Mouse (Mus musculus) neural tube, embryonic 12.5 days (tissue): ENCODE measurements around the gene Nudt4. TPM values are rescaled to one million over a fixed set of nuclear protein-coding genes. Genes with fewer than 3 reads are reported as not detected.

ENCODE experiments used
- ATAC-seq: fragments of 200-750 bp; cut with Nextera tagmentation; 2 replicates; pipeline ENCODE4 v1.8.0; 2017; ENCODE audit warnings: low read depth, mild to moderate bottlenecking, moderate TSS enrichment, moderate library complexity; ENCODE audit not compliant: low FRiP score
- H3K27ac ChIP-seq: fragments of 300-500 bp; sonication (generic); 2 replicates; pipeline ENCODE4 v1.5.1; 2016
- H3K27me3 ChIP-seq: fragments of 300-500 bp; sonication (generic); replicated peaks from 2 replicates; pipeline ENCODE4 v1.6.1; 2016; ENCODE audit warnings: mild to moderate bottlenecking
- H3K36me3 ChIP-seq: fragments of 300-500 bp; sonication (generic); 2 replicates; pipeline ENCODE4 v1.6.1; 2016; ENCODE audit warnings: mild to moderate bottlenecking
- H3K4me1 ChIP-seq: fragments of 300-500 bp; sonication (generic); 2 replicates; pipeline ENCODE4 v1.6.1; 2016
- H3K4me2 ChIP-seq: fragments of 300-500 bp; sonication (generic); replicated peaks from 2 replicates; pipeline ENCODE4 v1.6.1; 2016; ENCODE audit warnings: mild to moderate bottlenecking
- H3K4me3 ChIP-seq: fragments of 300-500 bp; sonication (generic); 2 replicates; pipeline ENCODE4 v1.5.1; 2016
- H3K9ac ChIP-seq: fragments of 300-500 bp; sonication (generic); 2 replicates; pipeline ENCODE4 v1.6.1; 2016; ENCODE audit warnings: mild to moderate bottlenecking
- H3K9me3 ChIP-seq: fragments of 300-500 bp; sonication (generic); 2 replicates; pipeline ENCODE4 v1.6.1; 2016; ENCODE audit warnings: mild to moderate bottlenecking
- WGBS: fragments of 180-500 bp; shearing (Covaris S2); methylation state at CpG from one replicate; pipeline ENCODE4 v1.1.7; 2016; 5-methylcytosine and 5-hydroxymethylcytosine counted together
- polyA plus RNA-seq: library from polyadenylated mRNA; unstranded; fragments of >200 nt; fragmentation: Nextera tagmentation; extraction: Ambion mirVana; gene quantifications from 2 replicates; pipeline ENCODE4 v1.2.1, GENCODE M21; 2016

Nudt4 gene
- polyA plus RNA-seq, 1 experiment from 2014 or later: 130 TPM

DNA sequence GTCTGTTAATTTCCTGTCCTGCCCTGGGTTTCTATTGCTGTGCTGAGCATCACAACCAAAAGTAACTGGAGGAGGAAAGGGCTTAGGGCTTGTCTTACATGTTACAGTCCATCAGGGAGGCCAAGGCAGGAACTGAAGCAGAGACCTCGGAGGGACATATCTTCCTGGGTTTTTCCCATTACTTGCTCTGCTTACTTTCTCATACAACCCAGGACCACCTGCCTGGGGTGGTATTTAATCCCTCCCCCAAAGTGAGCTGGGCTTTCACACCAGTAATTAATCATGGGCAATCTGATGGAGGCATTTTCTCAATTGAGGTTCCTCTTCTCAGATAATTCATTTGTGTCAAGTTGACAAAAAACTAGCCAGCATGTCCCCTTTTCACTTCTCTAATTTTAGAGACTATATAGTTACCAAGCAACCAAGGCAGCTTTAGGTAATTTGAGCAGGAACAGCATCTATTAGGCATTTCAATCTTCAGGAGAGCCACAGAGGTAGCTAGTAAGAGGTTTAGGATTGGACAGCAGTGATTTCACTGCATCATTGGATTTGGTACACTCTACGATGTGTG lies 33.3 kb downstream of the Nudt4 start:
- no peak overlapping the region for H3K4me3 ChIP-seq
- no peaks in the 10 kb centered on the region for H3K27me3 ChIP-seq
- peaks cover 8% of the 10 kb centered on the region for H3K4me1 ChIP-seq
- no peak for ATAC-seq
- H3K36me3 ChIP-seq: no peaks in the 10 kb centered on the region
- no peak overlapping the region for H3K27ac ChIP-seq
- no peak overlapping the region for H3K9ac ChIP-seq
- WGBS: 47% methylated on average over 2 of the region's 2 CpGs
- H3K4me2 ChIP-seq: no peak overlapping the region
- H3K9me3 ChIP-seq: no peaks in the 10 kb centered on the region

- no peak overlapping the region for H3K4me2 ChIP-seq
- H3K4me3 ChIP-seq: no peak overlapping the region
- H3K36me3 ChIP-seq: peaks cover 4% of the 10 kb centered on the region; the same call in 1 of the 2 replicates
- 74% methylated on average over 5 of the region's 5 CpGs for WGBS
- no peak for ATAC-seq
- H3K27ac ChIP-seq: no peak overlapping the region
- H3K9ac ChIP-seq: no peak overlapping the region
- H3K27me3 ChIP-seq: no peaks in the 10 kb centered on the region
- peaks cover 2% of the 10 kb centered on the region; the same call in 1 of the 2 replicates for H3K9me3 ChIP-seq
- peaks cover 8% of the 10 kb centered on the region for H3K4me1 ChIP-seq
Measured at GRCm38 (mm10) chr10:95526495-95527122, 37.3 kb downstream of the Nudt4 start.

DNA sequence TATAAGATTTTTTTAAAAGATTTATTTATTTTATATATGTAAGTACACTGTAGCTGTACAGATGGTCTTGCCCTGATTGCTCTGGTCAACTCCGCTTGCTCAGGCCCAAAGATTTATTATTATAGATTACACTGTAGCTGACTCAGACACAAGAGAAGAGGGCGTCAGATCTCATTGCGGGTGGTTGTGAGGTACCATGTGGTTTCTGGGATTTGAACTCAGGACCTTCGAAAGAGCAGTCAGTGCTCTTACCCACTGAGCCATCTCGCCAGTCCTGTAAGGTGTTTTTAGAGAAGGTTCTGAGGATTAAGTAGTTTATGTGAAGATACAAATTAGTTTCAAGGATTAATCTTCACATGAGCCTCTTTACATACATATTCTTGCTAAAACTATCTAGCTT lies 38.1 kb downstream of the Nudt4 start:
- 89% methylated on average over 5 of the region's 5 CpGs for WGBS
- H3K9me3 ChIP-seq: peaks cover 3% of the 10 kb centered on the region; the same call in 1 of the 2 replicates
- H3K4me1 ChIP-seq: peaks cover 8% of the 10 kb centered on the region
- ATAC-seq: no peak
- peaks cover 5% of the 10 kb centered on the region; the same call in 1 of the 2 replicates for H3K36me3 ChIP-seq
- no peaks in the 10 kb centered on the region for H3K27me3 ChIP-seq
- no peak overlapping the region for H3K4me3 ChIP-seq
- H3K27ac ChIP-seq: no peak overlapping the region
- no peak overlapping the region for H3K4me2 ChIP-seq
- H3K9ac ChIP-seq: no peak overlapping the region

DNA sequence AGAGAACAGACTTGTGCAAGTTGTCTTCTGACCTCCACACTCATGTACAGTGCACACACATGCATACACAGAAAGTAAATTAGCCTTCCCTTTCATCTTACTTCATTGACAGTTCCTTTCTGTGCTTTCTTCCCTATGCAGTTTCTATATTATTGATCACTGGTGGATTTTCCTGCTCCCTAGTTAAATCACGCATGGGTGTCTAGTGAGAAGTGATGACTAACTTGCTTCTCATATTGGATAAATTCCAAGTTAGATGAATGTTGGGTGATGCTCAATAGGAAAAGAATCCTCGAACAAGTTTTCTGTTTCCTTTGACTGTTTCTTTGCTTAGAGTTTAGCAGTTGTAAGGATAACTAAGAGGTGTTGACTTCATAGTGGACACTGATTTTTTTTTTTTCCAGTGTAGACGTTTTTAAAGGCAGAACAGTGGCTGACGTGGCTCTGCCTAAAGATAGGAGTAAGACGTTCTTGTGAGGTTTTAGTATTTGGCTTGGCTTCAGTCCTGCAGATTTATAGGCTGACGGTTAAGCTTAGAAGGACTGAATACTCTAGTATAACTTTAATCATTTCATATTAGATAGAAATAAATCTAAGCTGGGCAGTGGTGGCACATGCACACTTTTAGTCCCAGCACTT lies 38.8 kb downstream of the Nudt4 start:
- WGBS: 91% methylated on average over 6 of the region's 6 CpGs
- H3K4me3 ChIP-seq: no peak overlapping the region
- no peaks in the 10 kb centered on the region for H3K27me3 ChIP-seq
- peaks cover 5% of the 10 kb centered on the region; the same call in 1 of the 2 replicates for H3K36me3 ChIP-seq
- no peak for ATAC-seq
- H3K27ac ChIP-seq: no peak overlapping the region
- peaks cover 3% of the 10 kb centered on the region; the same call in 1 of the 2 replicates for H3K4me1 ChIP-seq
- H3K9me3 ChIP-seq: peaks cover 3% of the 10 kb centered on the region; the same call in 1 of the 2 replicates
- H3K9ac ChIP-seq: no peak overlapping the region
- H3K4me2 ChIP-seq: no peak overlapping the region

DNA sequence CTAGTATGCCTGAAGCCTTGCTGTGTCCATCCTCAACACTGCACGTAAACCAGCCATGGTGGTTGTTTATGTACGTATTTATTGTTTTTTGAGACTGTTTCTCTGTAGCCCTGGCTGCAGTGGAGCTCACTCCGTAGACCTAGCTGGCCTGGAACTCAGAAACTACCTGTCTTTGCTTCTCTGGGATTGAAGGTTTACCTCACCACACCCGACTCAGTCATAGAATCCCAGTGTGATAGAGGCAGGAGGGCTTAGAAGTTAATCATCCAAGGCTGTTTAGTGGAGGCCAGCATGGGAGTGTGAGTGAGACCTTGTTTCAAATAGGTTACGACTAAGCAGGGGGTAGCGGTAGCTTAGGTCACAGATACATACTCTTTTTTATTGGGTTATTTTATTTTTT lies 46.3 kb downstream of the Nudt4 start:
- H3K4me2 ChIP-seq: no peak overlapping the region
- no peak overlapping the region for H3K4me3 ChIP-seq
- no peak for ATAC-seq
- no peak overlapping the region for H3K27ac ChIP-seq
- H3K9ac ChIP-seq: no peak overlapping the region
- H3K36me3 ChIP-seq: peaks cover 5% of the 10 kb centered on the region; the same call in 1 of the 2 replicates
- peaks cover 17% of the 10 kb centered on the region for H3K4me1 ChIP-seq
- H3K27me3 ChIP-seq: no peaks in the 10 kb centered on the region
- WGBS: 95% methylated on average over 6 of the region's 6 CpGs
- peaks cover 3% of the 10 kb centered on the region; the same call in 1 of the 2 replicates for H3K9me3 ChIP-seq

GRCm38 (mm10) chr10:95515293-95515931 lies 48.5 kb downstream of the Nudt4 start:
- peak; percentile 79 for ATAC-seq
- H3K9ac ChIP-seq: peak overlapping the region; percentile 94
- WGBS: 1% methylated on average over 79 of the region's 80 CpGs
- no peaks in the 10 kb centered on the region for H3K27me3 ChIP-seq
- peak overlapping the region; percentile 89 for H3K4me3 ChIP-seq
- peak overlapping the region; percentile 96 for H3K27ac ChIP-seq
- H3K4me2 ChIP-seq: peak overlapping the region; percentile 68
- no peaks in the 10 kb centered on the region for H3K9me3 ChIP-seq
- no peaks in the 10 kb centered on the region for H3K36me3 ChIP-seq
- H3K4me1 ChIP-seq: peaks cover 17% of the 10 kb centered on the region

DNA sequence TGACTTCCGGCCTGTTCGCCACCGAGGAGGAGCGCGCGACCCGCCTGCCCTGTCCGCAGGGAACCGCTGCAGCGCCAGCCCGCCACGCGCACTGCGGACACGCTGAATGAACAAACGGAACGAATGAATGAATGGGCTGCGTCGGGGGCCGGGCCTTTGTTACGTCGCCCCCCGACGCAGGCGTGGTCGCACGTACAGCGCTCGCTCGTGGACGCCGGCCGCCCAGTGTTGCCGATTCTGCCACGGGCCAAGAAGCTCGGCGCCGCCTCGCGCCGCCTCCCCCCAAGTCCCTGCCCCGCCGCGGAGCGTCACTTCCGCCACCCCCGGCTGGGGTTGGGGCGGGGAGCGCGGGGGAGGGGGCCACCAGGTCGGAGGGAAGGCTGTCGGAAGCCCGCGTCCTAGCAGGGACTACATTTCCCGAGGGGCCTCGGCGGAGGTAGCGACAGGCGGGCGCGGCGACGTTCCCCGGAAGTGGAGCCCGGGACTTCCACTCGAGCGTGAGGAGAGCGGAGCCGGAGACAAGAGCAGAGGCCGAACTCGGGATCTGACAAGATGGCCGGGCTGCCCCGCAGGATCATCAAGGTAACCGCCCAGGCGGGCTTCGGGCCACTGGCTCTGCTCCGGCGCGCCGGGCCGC lies 49.2 kb downstream of the Nudt4 start, which contains the start of gene Ube2n:
Ube2n (plus strand) TSS at position 490 of the 637 bp plus-strand sequence.
- no peaks in the 10 kb centered on the region for H3K36me3 ChIP-seq
- H3K27ac ChIP-seq: peak within 1 kb of the TSS; percentile 96
- peaks cover 17% of the 10 kb centered on the region for H3K4me1 ChIP-seq
- peak; percentile 97 for ATAC-seq
- no peaks in the 10 kb centered on the region for H3K9me3 ChIP-seq
- H3K4me3 ChIP-seq: peak within 1 kb of the TSS; percentile 89
- H3K9ac ChIP-seq: peak within 1 kb of the TSS; percentile 94
- H3K4me2 ChIP-seq: peak within 1 kb of the TSS; percentile 68
- WGBS: under 1% methylated on average over 81 of the region's 81 CpGs
- H3K27me3 ChIP-seq: no peaks in the 10 kb centered on the region

DNA sequence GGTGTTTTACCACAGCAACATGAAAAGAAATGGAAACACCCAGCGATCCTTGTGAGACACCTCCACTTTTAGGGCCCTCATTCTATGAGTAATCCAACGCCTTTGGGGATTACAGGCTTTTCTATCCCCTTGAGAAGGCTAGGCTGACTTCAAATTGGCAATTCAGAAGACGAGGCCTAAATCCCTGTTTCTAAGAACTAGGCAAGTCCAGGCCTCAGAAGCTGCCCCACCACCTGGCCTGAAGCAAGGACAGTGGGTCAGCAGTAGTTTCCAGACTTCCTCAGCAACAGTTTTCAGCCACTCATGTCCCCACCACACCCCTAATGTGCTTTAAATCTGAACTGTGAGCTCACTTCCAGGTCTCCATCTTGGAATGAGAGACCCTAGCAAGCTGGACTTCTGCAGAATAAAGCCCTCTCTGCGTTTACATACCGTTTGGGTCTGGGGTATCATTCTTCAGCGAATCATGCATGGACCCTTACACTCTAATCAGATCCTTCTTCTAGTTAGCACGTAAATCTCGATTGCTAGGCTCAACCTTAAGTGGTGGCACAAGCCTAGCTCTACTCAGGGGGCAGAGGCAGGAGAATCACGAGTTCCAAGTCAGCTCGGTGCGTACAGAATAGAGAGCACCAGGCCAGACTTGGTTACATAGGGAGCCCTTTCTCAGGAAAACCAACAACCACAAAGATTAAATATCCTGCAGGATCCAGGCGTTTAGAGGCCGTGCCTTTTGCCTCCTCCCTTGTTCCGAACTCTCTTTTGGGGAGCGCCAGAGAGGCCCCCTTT lies 50.0 kb downstream of the Nudt4 start:
- peaks cover 17% of the 10 kb centered on the region for H3K4me1 ChIP-seq
- 32% methylated on average over 15 of the region's 15 CpGs for WGBS
- no peaks in the 10 kb centered on the region for H3K36me3 ChIP-seq
- H3K27ac ChIP-seq: peak overlapping the region; percentile 96
- H3K27me3 ChIP-seq: no peaks in the 10 kb centered on the region
- no peaks in the 10 kb centered on the region for H3K9me3 ChIP-seq
- H3K4me2 ChIP-seq: peak overlapping the region; percentile 68
- ATAC-seq: peak; percentile 27
- peak overlapping the region; percentile 89 for H3K4me3 ChIP-seq
- peak overlapping the region; percentile 94 for H3K9ac ChIP-seq

GRCm38 (mm10) chr10:95512635-95513034 lies 51.3 kb downstream of the Nudt4 start:
- no peak for ATAC-seq
- H3K9me3 ChIP-seq: no peaks in the 10 kb centered on the region
- H3K27ac ChIP-seq: no peak overlapping the region
- WGBS: 92% methylated on average over 8 of the region's 8 CpGs
- no peak overlapping the region for H3K9ac ChIP-seq
- H3K27me3 ChIP-seq: no peaks in the 10 kb centered on the region
- H3K4me1 ChIP-seq: peaks cover 15% of the 10 kb centered on the region
- H3K4me2 ChIP-seq: no peak overlapping the region
- no peaks in the 10 kb centered on the region for H3K36me3 ChIP-seq
- H3K4me3 ChIP-seq: no peak overlapping the region

DNA sequence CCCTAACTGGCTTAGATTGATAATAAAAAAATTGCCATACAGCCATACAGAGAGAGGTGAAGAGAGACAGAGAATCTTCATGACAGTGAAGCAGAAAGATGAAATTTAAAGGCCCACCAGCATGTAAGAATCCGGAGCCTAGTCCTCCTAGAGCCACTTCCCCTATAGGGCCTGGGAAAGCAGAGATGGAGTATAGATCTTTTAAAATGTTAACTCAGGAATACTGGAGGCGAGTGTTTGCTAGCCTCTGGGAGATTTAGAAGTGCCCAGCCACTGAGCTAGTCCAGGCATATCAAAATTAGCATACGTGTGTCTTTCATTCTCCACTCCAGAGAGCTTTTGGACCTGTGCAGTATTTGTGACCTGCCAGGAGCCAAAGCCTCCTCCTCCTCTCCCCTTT lies 54.7 kb downstream of the Nudt4 start:
- Histone ChIP-seq H3K4me3 (no peak overlapping the region), H3K9me3 (no peaks in the 10 kb centered on the region), H3K27ac (no peak overlapping the region), H3K36me3 (no peaks in the 10 kb centered on the region), H3K9ac (no peak overlapping the region), H3K4me1 (peaks cover 6% of the 10 kb centered on the region; the same call in 1 of the 2 replicates), H3K4me2 (no peak overlapping the region), H3K27me3 (no peaks in the 10 kb centered on the region)
- 83% methylated on average over 3 of the region's 3 CpGs for WGBS
- no peak for ATAC-seq

DNA sequence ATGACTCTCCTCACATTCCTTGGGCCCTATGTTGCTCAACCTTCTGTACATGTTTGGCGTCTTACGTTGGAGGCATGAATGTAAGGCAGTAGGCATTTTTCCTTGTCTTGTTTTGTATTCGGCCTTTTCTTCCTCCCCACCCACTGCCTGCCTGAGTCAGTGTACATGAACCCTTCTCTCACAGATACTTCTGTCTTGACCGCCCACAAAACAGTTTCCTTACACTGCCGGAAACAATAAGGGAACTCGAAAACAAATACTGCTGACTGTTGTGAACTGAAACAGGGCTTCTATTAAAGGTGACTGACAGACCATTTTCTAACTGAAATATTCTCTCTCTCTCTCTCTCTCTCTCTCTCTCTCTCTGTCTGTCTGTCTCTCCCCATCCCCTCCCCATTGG lies 55.2 kb downstream of the Nudt4 start:
- H3K4me1 ChIP-seq: peaks cover 2% of the 10 kb centered on the region; the same call in 1 of the 2 replicates
- no peak overlapping the region for H3K4me2 ChIP-seq
- no peak overlapping the region for H3K27ac ChIP-seq
- no peaks in the 10 kb centered on the region for H3K9me3 ChIP-seq
- ATAC-seq: no peak
- no peaks in the 10 kb centered on the region for H3K27me3 ChIP-seq
- no peaks in the 10 kb centered on the region for H3K36me3 ChIP-seq
- no peak overlapping the region for H3K4me3 ChIP-seq
- H3K9ac ChIP-seq: no peak overlapping the region
- WGBS: 84% methylated on average over 6 of the region's 6 CpGs
